Mouse (Mus musculus) heart, postnatal 14 days (tissue): ENCODE results near the gene Gm49395. TPM values are rescaled to one million over a fixed set of nuclear protein-coding genes. Genes with fewer than 3 reads are reported as not detected.

ENCODE experiments used
- DNase-seq, 2 experiments: peaks; one replicate each; pipeline ENCODE4 v3.0.0; 2021 to 2022
- intact Hi-C: fragments of 180-260 bp; cut with DNase I; formaldehyde crosslinking; loops from one replicate; pipeline ENCODE4 v1.15.1; 2025
- total RNA-seq, 2 experiments: library from RNA; stranded (reverse); gene quantifications; 2 replicates each; pipeline ENCODE4 v1.2.3; 2021

Gm49395 gene
- total RNA-seq, 2 experiments from 2014 or later = 10.7 to 14.7 TPM

GRCm38 (mm10) chr13:115100381-115101177 is 1.1 kb downstream of the Gm49395 start:
- DNase-seq = no peak
- intact Hi-C loops = loop anchor here (2.0 to 10.0 kb wide), 6 partner anchors 52 to 1614 kb away; no protein-coding TSS in a partner anchor

- DNase-seq = no peak
- intact Hi-C loops = no loop called here
These were observed 2.3 kb downstream of the Gm49395 start for GRCm38 (mm10) chr13:115099381-115099780.

GRCm38 (mm10) chr13:115098227-115098626 is 3.5 kb downstream of the Gm49395 start:
- intact Hi-C loops = no loop called here

DNA sequence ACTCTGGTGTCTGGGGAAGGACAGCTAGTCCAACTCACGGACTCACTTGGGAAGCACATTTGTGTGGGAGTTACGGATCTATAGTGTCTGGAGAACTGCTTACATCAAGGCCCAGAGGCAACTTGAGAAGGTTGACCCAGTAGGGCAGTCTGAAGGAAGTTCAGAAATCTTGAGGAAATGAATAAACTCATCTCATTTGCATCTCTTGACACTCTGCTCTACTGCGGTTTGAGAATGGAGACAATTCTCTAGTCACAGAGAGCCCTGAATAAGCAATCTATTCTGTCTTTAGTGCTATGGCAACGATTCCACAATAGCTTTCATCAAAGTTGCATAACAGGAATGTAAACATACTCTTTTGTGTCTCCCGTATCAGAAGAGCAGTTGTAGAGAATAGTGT is 4.8 kb downstream of the Gm49395 start:
- intact Hi-C loops = no loop called here
- DNase-seq = no peak

More at GRCm38 (mm10) chr13:115098227-115098626, 3.5 kb downstream of the Gm49395 start:
- no peak for DNase-seq

DNA sequence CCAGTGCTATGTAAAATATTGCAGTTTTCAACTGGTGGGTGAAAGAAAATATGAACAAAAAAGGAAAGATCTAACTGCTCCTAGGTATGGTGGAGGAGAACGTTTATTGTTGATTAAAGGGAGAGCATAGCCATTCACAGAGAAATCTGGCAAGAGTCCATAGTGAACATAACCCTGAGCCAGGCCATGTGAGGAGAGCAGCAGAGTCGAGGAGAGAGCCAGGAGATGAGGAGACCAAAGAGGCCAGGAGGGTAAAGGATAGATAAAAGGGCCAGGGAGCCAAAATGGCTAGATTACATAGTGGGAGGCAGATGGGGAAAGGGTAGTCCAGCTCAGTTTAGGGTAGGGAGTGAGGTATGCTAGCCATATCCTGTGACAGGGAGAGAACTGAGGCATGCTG is 5.5 kb downstream of the Gm49395 start:
- intact Hi-C loops = no loop called here
- DNase-seq = no peak

DNA sequence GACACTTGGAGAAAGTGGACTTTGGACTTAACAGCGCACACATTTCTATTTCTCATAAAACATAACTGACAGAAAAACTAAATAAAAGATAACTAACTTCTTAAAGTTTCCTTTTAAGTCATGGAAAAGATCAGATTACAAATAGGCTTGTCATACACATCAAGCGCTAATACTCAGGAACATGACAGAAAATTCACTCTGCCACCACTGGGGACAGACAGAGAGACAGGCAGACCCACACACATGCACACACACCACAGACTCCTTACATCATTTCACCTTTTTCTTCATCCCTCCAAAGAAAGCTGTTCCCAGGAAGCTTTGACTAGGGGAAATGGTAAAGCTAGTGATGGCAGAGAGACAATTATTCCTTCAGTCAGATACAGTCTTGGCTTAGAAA is 6.3 kb downstream of the Gm49395 start:
- intact Hi-C loops = no loop called here

DNA sequence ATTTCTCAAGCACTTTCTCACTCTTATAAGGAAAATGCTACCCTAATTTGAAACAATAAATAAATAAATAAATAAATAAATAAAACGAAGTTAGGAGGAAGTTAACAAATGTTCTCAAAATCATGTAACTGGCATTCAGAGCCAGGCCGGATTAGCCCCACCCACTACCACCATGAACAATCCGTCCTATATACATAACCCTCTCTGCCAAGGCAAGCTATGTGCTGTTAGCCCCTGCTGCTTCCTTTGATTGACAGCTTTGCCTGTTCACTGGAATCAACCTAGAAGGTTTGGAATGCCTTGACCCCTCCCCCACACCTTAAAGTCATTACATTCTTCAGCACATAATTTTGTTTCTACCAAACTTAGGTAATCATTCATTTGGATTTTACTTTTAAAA is 10.2 kb downstream of the Gm49395 start:
- intact Hi-C loops = no loop called here
- no peak for DNase-seq

More for the DNA sequence above, 6.3 kb downstream of the Gm49395 start:
- no peak for DNase-seq

- DNase-seq = no peak
- intact Hi-C loops = no loop called here
These were observed 10.7 kb downstream of the Gm49395 start for GRCm38 (mm10) chr13:115090977-115091445.

- intact Hi-C loops = no loop called here
- DNase-seq = peak; percentile 98
These were observed 11.4 kb downstream of the Gm49395 start, which contains the start of gene Pelo for GRCm38 (mm10) chr13:115090069-115090976. Gene Pelo (minus strand): TSS chr13:115090186.

DNA sequence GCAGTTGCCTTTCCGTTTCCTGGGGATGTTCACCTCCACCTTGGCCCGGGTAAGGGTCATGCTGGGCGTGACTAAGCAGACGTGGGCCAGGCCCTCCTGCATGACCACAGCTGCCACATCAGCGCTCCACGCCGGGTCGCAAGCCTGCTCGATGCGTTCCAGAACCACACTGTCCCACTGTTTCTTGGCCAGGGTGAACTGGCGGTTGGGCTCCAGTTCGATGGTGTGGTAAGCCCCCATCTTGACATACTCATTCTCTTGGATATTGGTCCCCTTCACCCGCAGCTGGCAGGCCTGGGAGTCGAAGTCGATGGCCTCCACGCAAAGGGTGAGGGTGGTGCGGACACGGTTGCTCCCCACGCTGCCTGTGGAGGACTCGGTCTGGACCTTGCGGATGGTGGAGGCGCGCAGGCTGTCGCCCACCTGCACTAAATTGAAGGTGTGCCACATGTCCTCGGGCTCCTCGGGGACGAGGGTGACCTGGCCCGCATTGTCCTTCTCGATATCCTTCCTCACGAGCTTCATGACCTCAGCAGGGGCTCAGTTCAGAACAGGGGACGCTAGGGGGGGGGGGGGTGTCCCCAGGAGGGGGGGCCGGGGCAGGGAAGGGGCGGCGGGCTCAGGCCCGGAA is 12.2 kb downstream of the Gm49395 start:
- intact Hi-C loops = loop anchor here (5.0 kb wide), 2 partner anchors 57 to 82 kb away; no protein-coding TSS in a partner anchor
- peak; percentile 36 to 38 for DNase-seq

GRCm38 (mm10) chr13:115089020-115089394 is 12.7 kb downstream of the Gm49395 start:
- intact Hi-C loops = loop anchor here (5.0 kb wide), 2 partner anchors 57 to 82 kb away; no protein-coding TSS in a partner anchor
- no peak for DNase-seq

DNA sequence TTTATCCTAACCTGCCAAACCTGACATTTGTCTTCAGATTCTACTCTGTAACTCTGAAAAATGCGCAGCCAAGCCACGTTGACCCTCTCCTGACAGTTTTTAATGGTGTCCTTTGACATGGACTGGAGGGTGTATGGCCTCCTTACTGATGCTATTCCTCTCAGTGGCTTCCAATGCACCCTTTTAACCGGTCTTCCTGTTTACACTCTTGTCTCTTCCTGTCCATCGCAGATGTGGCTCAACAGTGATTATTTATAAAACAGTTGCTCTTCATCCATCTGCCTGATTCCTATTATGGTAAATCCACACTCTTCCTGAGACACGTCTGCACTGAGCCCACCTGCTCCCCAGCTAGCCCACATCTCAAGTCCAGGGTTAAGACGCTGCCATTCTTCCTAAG is 15.7 kb downstream of the Gm49395 start:
- no peak for DNase-seq
- intact Hi-C loops = loop anchor here (5.0 kb wide), 2 partner anchors 54 to 79 kb away; no protein-coding TSS in a partner anchor

DNA sequence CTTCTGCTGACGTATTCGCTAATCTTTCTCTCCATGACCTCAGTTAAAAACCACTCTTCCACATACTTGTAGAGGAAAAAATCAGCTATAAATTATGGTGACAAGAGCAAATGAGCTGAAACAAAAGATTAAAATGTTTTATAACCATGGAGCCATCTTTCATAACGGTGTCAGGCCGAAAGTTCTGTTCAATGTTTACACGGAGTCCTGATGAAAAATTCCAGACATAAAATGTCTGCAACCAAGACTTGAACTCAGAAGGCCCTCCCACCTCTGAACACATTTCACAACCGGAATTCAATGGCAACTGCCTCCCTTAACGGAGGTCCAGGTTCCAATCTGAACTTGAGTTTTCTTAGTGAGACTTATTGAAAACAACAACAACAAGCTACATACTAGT is 19.4 kb downstream of the Gm49395 start:
- intact Hi-C loops = no loop called here
- DNase-seq = no peak

DNA sequence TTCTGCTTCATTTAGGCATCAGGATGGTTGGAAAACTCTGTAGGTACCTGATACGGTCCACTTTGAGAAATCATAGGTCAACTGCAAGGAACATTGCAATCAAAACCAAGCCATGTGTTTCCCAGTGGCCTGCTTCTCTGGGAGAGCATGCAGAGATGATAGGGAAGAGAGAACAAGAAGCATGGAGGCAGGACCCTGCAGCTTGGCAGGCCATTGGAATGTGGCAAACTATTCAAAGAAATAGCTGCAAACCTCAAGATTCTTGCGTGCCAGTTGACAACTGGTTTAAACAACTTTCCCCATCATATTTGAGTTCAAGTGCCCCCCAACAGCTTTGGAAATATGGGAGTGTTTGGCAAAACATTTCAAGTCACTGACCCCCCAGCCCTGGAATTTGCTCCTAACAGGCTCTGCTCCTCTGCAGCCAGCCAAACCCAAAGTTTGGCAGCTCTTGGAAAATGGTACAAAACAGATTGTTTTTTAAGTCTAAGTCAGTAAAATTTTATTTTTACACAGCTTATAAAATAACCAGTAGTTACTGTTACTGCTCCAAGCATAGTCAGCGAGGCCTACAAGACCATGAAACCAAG is 21.6 kb downstream of the Gm49395 start:
- intact Hi-C loops = no loop called here

DNA sequence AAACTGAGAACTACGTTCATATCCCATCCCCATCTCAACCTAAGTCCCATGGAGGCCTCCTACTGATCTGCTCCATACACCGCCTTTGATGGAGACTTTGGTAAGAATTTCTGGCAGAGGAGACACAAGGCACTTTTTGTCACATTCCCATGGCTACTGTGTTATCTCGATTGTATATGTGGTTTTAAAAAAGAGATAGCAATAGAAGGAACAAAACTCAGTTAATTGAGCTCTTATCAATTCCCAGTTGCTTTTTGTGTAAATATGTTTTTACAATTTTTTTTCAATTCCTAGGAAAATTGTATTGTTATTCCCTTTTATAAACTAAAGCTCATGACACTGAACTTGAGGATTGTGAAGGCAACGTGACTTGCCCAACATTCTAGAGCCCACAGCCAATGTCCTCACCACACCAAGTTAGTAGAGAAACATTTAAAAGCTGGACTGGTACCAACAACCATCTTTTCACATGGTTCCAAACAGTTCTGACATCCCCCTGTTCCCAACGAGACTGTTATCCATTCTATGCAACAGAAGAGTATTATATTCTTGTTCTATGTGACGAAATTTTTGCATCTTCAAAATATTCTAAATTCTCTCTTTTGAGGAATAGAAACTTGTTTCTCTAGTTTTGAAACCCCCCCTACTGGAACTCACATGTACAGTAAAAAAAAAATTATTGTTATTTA is 22.6 kb downstream of the Gm49395 start:
- no peak for DNase-seq
- intact Hi-C loops = no loop called here

More for the DNA sequence above, 21.6 kb downstream of the Gm49395 start:
- DNase-seq = no peak

DNA sequence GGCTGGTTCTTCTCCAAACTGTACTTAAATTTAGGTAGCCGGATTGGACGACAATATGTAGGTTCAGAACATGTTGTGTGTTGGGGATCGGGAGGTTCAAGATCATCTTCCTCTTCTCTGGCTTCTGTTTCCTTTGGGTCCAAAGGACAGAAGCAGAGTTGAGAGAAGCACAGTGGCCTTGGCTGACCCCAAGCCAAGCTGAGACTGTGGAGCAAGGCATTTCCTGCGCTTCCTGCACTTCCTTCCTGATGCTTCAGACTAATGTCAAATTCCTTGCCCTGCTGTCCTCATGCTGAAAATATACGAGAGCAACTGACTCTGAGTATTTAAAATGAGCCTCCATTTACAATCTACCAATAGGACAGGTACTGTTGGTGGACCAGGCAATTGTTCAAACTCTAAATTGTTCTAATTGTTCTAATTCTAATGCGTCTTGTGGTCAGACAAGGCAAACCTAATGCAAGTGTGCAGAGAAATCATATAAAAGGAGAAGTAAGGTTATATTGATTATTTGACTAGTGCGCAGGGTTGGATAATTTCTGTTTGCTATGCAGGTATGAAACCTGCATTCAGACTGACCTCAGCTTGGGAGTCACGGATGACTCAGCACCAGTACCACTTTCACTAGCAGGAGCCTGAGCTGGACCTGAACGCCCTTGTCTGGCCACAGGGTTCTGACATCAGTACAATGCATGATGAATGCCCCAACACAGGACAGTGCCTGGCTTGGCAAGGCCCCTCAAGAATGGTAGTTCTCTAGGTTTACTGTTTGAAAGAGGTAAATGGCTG is 24.2 kb downstream of the Gm49395 start:
- intact Hi-C loops = no loop called here
- DNase-seq = no peak

GRCm38 (mm10) chr13:115072386-115072785 is 29.3 kb downstream of the Gm49395 start:
- no peak for DNase-seq
- intact Hi-C loops = no loop called here

GRCm38 (mm10) chr13:115071431-115071830 is 30.3 kb downstream of the Gm49395 start:
- DNase-seq = no peak
- intact Hi-C loops = no loop called here

DNA sequence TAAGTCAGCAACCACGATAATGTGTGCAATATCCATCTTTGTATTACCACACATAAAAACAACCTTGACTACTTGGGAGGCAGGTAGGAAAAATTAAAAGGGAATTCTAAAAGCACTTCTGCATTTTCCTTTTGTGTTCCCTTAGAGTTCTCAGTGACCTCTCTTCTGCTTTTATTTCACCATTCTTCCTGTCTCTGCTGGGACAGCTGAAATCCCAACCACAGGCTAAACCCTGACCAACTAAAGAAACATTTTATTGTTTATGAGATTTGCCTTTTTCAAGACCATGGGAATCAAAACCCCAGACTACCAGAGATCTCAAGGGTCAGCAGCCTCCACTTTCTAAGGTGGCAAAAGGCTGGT is 33.8 kb downstream of the Gm49395 start:
- intact Hi-C loops = no loop called here
- DNase-seq = no peak
